Mouse (Mus musculus) embryonic facial prominence, embryonic 11.5 days (tissue): ENCODE measurements around the gene Sec14l5. TPM values are rescaled to one million over a fixed set of nuclear protein-coding genes. Genes with fewer than 3 reads are reported as not detected.
A peak's percentile ranks its signal among the peaks of the same experiment; 100 is the strongest.
"Not testable (repeated sequence)": the region's sequence is repeated elsewhere in the genome, so short reads cannot be mapped to it uniquely, and the experiment has no call there.

Experiments used
- ATAC-seq: fragments of 200-750 bp; cut with Nextera tagmentation; replicated peaks from 2 replicates; pipeline ENCODE4 v1.8.0; 2017; ENCODE audit warnings: low read depth; ENCODE audit not compliant: insufficient number of reproducible peaks, low FRiP score, low TSS enrichment
- DNase-seq: peaks from one replicate; pipeline ENCODE4 v3.0.0-alpha.2; 2015; ENCODE audit warnings: low spot score
- H3K27ac ChIP-seq: fragments of 300-500 bp; sonication (generic); replicated peaks from 2 replicates; pipeline ENCODE4 v1.5.1; 2014; ENCODE audit warnings: mild to moderate bottlenecking, low read depth, low read length, control low read depth
- H3K27me3 ChIP-seq: fragments of 300-500 bp; sonication (generic); 2 replicates; pipeline ENCODE4 v1.6.1; 2014; ENCODE audit warnings: mild to moderate bottlenecking, low read length, moderate library complexity, mixed read lengths; ENCODE audit not compliant: control insufficient read depth, insufficient read depth
- H3K36me3 ChIP-seq: fragments of 300-500 bp; sonication (generic); replicated peaks from 2 replicates; pipeline ENCODE4 v1.6.1; 2014; ENCODE audit warnings: low read depth, mild to moderate bottlenecking, low read length, moderate library complexity, mixed read lengths; ENCODE audit not compliant: control insufficient read depth, insufficient read depth
- H3K4me1 ChIP-seq: fragments of 300-500 bp; sonication (generic); 2 replicates; pipeline ENCODE4 v1.6.1; 2014; ENCODE audit warnings: low read length, mixed read lengths; ENCODE audit not compliant: control insufficient read depth, insufficient read depth
- H3K4me2 ChIP-seq: fragments of 300-500 bp; sonication (generic); 2 replicates; pipeline ENCODE4 v1.6.1; 2014; ENCODE audit warnings: low read depth, mild to moderate bottlenecking, control low read depth, low read length, moderate library complexity
- H3K4me3 ChIP-seq: fragments of 300-500 bp; sonication (generic); 2 replicates; pipeline ENCODE4 v1.5.1; 2014; ENCODE audit warnings: low read depth, low read length, control low read depth
- H3K9ac ChIP-seq: fragments of 300-500 bp; sonication (generic); replicated peaks from 2 replicates; pipeline ENCODE4 v1.6.1; 2014; ENCODE audit warnings: mild to moderate bottlenecking, control low read depth, low read length
- H3K9me3 ChIP-seq: fragments of 300-500 bp; sonication (generic); replicated peaks from 2 replicates; pipeline ENCODE4 v1.6.1; 2016; ENCODE audit warnings: mild to moderate bottlenecking, low read length, inconsistent platforms, mixed read lengths; ENCODE audit not compliant: control insufficient read depth
- WGBS: fragments of 180-500 bp; shearing (Covaris S2); extraction: QIAGEN DNeasy Blood & Tissue Kit; methylation state at CpG from one replicate; pipeline ENCODE4 v1.1.7; 2014; 5-methylcytosine and 5-hydroxymethylcytosine counted together
- microRNA-seq: library from miRNA; unstranded; fragments of <30 nt; microRNA quantifications from one replicate; pipeline ENCODE4, GENCODE M21; 2016; ENCODE audit warnings: borderline number of aligned reads
- polyA plus RNA-seq: library from polyadenylated mRNA; unstranded; fragments of >200 nt; fragmentation: Nextera tagmentation; extraction: Ambion mirVana; gene quantifications from 2 replicates; pipeline ENCODE4 v1.2.1, GENCODE M21; 2014

Gene Sec14l5
- polyA plus RNA-seq, 1 experiment from 2014 or later = 0.07 TPM

DNA sequence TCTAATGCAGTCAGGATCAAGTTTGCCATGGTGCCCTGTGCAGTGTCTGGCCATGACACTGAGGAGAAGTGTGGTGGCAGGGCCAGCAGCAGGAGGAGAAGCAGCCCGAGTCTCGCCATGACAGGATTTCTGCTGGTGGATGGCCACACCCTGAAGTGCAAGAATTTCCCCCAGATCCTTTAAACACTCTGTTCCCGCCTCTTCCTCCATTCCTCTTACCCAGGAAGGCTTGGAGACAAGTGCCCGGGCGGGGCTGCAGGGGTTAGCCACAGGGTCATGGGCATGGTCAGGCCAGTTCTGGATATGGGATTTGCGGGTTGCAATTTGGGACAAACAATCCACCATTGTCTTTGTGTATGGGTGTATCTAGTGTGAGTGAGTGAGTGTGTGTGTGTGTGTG lies 75.2 kb downstream of the Sec14l5 start, which contains the start of gene AU021092:
AU021092 (minus strand) TSS at position 160 of the 400 bp plus-strand sequence.
- Histone ChIP-seq H3K4me1 (no peaks in the 10 kb centered on the region), H3K9me3 (no peaks in the 10 kb centered on the region), H3K4me2 (no peak within 1 kb of the TSS), H3K27me3 (peaks cover 3% of the 10 kb centered on the region; the same call in 1 of the 2 replicates), H3K27ac (no peak within 1 kb of the TSS), H3K4me3 (no peak within 1 kb of the TSS), H3K36me3 (no peaks in the 10 kb centered on the region), H3K9ac (no peak within 1 kb of the TSS)
- ATAC-seq = no peak
- 70% methylated on average over 6 of the region's 6 CpGs for WGBS
- no peak for DNase-seq

DNA sequence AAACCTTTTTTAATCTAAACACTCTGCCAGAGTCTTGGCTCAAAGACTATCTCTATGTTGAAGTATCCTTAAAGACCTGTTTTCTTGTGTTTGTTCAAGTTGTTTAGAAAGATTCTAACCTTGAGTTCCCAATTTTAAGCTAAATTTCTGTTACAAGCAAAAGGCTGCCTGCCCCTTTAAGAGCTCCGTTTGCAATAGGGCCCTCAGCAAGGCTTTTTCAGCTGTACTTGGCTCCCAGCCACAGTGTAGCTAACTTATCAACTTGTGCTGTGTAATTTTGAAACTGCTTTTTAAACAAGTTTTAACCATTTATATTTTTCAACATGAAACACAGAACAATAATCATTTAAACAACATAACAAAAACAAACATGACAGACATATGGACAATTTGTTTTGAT lies 79.6 kb downstream of the Sec14l5 start:
- H3K4me1 ChIP-seq, H3K27ac ChIP-seq, H3K4me3 ChIP-seq, H3K9me3 ChIP-seq, H3K27me3 ChIP-seq, H3K9ac ChIP-seq, H3K36me3 ChIP-seq, ATAC-seq, DNase-seq, H3K4me2 ChIP-seq: not testable (repeated sequence)
- WGBS = 10% methylated on average over 1 of the region's 1 CpGs

DNA sequence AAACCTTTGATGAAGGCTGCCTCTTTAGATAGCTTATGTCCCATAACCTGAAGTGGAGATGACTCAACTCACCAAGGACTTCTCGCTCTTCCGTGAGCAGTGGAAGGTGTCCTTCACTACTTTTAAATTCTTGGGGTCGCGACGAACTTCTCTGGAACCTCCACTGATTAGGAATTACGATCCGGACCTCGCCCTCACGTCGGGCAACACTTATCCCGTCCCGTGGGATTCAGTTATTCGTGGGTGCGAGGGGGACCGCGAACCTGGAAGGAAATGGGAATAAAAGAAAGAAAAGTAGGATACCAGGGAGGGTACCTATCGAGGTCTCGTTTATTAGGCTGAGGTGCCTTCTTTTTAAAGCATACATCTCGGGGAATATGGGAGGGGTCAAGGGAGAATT lies 80.6 kb downstream of the Sec14l5 start:
- H3K27ac ChIP-seq, H3K27me3 ChIP-seq, H3K4me1 ChIP-seq, H3K36me3 ChIP-seq, DNase-seq, H3K9ac ChIP-seq, ATAC-seq, H3K4me2 ChIP-seq, H3K4me3 ChIP-seq, H3K9me3 ChIP-seq: not testable (repeated sequence)
- WGBS = 79% methylated on average over 19 of the region's 19 CpGs

DNA sequence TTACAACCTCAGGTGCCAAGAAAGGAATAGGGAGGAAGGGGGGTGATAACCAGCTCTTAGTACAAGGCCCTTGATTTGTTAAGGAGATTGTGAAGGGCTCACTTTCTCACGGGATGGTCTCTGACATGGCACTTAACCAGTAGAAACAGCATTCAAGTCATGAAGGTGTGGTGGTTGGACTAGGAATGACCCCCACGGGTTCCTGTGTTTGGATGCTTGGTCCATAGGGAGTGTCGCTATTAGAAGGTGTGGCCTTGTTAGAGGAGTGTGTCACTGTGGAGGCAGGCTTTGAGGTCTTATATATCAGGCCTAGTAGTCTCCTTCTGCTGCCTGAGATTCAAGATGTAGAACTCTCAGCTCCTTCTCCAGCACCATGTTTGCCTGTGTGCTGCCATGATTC lies 81.2 kb downstream of the Sec14l5 start:
- not testable (repeated sequence) for ATAC-seq, H3K27me3 ChIP-seq, H3K27ac ChIP-seq, DNase-seq, H3K9me3 ChIP-seq, H3K4me2 ChIP-seq, H3K4me1 ChIP-seq, H3K9ac ChIP-seq, H3K4me3 ChIP-seq, H3K36me3 ChIP-seq
- 80% methylated on average over 3 of the region's 3 CpGs for WGBS

DNA sequence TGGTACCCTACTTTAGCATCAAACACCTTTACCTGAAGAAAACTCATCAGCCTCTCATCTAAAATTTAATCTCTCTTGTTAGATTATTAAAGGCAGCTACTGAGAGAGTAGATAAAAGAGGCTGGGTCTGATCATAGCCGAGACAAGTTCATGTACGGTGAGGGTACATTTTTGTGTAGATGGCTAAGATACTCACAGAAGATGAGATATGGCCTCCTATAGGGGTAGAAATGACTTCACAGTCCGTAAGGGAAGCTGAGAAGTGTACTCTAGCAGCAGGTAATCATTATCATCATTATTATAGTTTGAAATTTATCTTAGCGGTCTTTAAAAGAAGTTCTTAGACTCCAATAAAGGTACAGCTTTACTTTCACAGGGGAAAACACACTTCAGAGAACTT lies 86.1 kb downstream of the Sec14l5 start:
- Histone ChIP-seq H3K4me2 (no peak overlapping the region), H3K9me3 (no peaks in the 10 kb centered on the region), H3K9ac (no peak overlapping the region), H3K4me3 (no peak overlapping the region), H3K27me3 (no peaks in the 10 kb centered on the region), H3K4me1 (no peaks in the 10 kb centered on the region; the same call in 1 of the 2 replicates), H3K36me3 (no peaks in the 10 kb centered on the region), H3K27ac (no peak overlapping the region)
- WGBS = 74% methylated on average over 4 of the region's 4 CpGs
- DNase-seq (no peak), ATAC-seq (no peak)

DNA sequence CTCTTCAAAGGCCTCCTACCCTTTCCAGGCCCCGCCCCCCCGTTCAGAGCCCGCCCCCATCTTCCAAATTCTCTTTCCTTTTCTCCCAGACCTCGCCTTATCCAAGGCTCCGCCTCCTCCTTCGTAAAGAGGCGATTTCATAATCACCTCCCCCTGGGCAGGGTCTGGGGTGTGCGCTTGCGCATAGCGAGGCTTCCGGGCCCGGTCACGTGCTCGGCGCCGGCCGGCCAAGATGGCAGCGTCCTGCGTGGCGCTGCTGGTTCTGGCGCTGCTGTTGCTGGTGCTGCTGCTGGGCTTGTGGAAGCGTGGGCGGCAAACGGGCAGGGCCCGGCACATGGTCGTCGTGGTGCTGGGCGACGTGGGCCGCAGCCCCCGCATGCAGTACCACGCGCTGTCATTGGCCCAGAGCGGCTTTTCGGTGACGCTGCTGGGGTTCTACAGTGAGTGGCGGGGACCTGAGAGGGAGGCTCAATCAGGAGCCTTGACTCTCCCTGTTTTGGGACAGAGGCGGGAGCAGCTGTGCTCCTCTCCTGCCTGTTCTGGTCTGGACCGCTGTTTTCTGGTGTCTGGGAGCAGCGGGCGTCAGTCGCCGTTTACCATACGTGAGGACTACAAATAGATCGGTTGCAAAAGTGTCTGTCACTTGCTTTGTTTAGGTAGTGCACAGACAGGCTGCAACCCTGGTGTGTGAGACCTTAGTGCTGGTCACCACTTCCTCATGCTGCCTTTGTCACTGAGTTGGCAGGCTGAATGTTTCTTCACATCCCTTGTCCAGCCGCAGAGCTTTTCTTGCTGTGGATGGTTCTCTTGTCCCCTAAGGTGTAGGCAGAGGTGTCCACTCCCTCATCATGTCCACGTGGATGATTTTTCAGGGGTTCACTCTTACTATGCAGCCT lies 86.8 kb downstream of the Sec14l5 start, which contains the start of gene Alg1:
Alg1 (plus strand) TSS at position 204 of the 896 bp plus-strand sequence.
- WGBS = 1% methylated on average over 47 of the region's 47 CpGs
- H3K4me2 ChIP-seq = peak within 1 kb of the TSS; percentile 75
- ATAC-seq = peak; percentile 92
- H3K9ac ChIP-seq = peak within 1 kb of the TSS; percentile 68
- no peak within 1 kb of the TSS for H3K27ac ChIP-seq
- peak; percentile 96 for DNase-seq
- peak within 1 kb of the TSS; percentile 87 for H3K4me3 ChIP-seq
- H3K9me3 ChIP-seq = no peaks in the 10 kb centered on the region
- H3K4me1 ChIP-seq = no peaks in the 10 kb centered on the region; the same call in 1 of the 2 replicates
- H3K27me3 ChIP-seq = no peaks in the 10 kb centered on the region
- H3K36me3 ChIP-seq = no peaks in the 10 kb centered on the region

Small RNA genes lying within 50 kb of the gene (microRNA-seq; reads per million reads assigned to microRNA genes)
- gene Gm23689 = not detected
- not detected for gene Gm26095
- not detected for gene Mir6364

Other genes with a start within 250 kb of the Sec14l5 start
- 155 and 164 TPM in 2 replicates for gene Nudt16l1, start 208.3 kb upstream of the Sec14l5 start, polyA plus RNA-seq
- 32.4 and 39.7 TPM in 2 replicates for gene Anks3, start 182.9 kb upstream of the Sec14l5 start, polyA plus RNA-seq
- not detected in 2 replicates for gene Sept12, start 149.3 kb upstream of the Sec14l5 start, polyA plus RNA-seq
- 1.5 and 2.2 TPM in 2 replicates for gene Smim22, start 139.8 kb upstream of the Sec14l5 start, polyA plus RNA-seq
- 56.5 and 60.2 TPM in 2 replicates for gene Rogdi, start 133.6 kb upstream of the Sec14l5 start, polyA plus RNA-seq
- 131 and 140 TPM in 2 replicates for gene Glyr1, start 97.2 kb upstream of the Sec14l5 start, polyA plus RNA-seq
- gene Ubn1, start 97.1 kb upstream of the Sec14l5 start, polyA plus RNA-seq = 21.0 and 21.5 TPM in 2 replicates
- gene Ppl, start 14.7 kb upstream of the Sec14l5 start, polyA plus RNA-seq = 1.6 and 2.0 TPM in 2 replicates
- gene Nagpa, start 56.9 kb downstream of the Sec14l5 start, polyA plus RNA-seq = 10.7 and 13.6 TPM in 2 replicates
- 2.0 and 3.1 TPM in 2 replicates for gene AU021092, start 75.2 kb downstream of the Sec14l5 start, polyA plus RNA-seq
- 22.6 and 26.1 TPM in 2 replicates for gene Alg1, start 86.5 kb downstream of the Sec14l5 start, polyA plus RNA-seq
- gene Eef2kmt, start 108.9 kb downstream of the Sec14l5 start, polyA plus RNA-seq = 13.3 and 15.6 TPM in 2 replicates